Mouse (Mus musculus): ENCODE results near the gene Zfp940.
"Not testable (repeated sequence)": the region's sequence is repeated elsewhere in the genome, so short reads cannot be mapped to it uniquely, and the experiment has no call there.

Gene Zfp940

GRCm38 (mm10) chr7:29853219-29853842 is at the start of gene Zfp940:
Gene Zfp940 (minus strand): TSS chr7:29853669.
- peak; percentile 83 for DNase-seq (ENCODE audit: inconsistent ontology term)

- DNase-seq (ENCODE audit: inconsistent ontology term): no peak
These were observed 44.9 kb upstream of the Zfp940 start for GRCm38 (mm10) chr7:29898351-29898750.

DNA sequence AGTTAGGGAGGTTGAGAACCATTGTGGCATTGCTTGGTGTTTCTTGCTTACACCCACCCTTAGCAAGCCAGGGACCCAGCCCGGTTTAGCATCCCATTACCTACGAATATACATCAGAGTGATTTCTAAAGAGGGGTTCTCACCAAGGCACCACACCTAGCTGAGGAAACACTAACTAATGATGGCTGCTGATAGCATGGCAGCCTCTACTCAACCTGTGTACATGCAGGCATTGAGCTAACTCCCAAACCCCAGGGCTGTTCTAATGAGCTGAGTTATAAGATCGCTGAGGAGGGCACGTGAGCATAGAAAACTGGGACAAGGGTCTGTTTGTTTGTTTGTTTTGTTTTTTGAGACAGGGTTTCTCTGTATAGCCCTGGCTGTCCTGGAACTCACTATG is 39.3 kb upstream of the Zfp940 start:
- no peak for DNase-seq (ENCODE audit: inconsistent ontology term)

DNA sequence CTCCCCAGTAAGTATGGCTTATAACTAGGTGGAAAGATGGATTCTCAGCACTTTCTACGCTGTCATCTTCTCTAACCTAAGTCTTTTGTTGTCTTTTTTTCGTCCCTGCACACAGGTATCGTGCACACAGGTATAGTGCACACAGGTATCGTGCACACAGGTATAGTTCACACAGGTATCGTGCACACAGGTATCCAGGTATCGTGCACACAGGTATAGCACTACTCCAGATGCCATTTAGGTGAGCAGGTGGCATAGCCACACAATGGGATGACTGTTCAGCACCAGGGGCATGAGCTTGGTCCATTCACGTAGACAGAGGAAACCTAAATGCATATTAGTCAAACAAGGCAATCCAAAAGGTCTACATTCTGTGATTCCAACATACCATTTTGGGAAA is 37.0 kb upstream of the Zfp940 start:
- DNase-seq (ENCODE audit: inconsistent ontology term): no peak

DNA sequence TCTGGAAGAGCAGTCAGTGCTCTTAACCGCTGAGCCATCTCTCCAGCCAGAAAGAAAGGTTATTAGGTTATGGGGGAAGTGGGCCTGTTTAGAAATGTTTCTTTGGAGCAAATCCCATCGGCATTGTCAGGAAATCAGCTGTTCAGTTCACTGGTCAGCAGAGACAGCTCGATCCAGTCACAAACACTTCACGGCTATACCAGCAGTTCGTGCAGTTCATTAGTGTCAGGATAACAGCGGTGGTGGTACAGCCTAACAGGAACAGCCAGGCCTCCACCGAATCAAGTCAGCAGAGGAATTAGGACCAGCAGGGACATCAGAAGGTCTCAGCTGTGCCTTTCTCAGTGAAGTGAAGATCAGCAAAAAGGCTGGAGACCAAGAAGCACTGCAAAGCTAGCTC is 27.4 kb upstream of the Zfp940 start:
- DNase-seq (ENCODE audit: inconsistent ontology term): no peak

- DNase-seq (ENCODE audit: inconsistent ontology term): no peak
These were observed 26.6 kb upstream of the Zfp940 start for GRCm38 (mm10) chr7:29880056-29880455.

GRCm38 (mm10) chr7:29877561-29877960 is 24.1 kb upstream of the Zfp940 start:
- not testable (repeated sequence) for DNase-seq (ENCODE audit: inconsistent ontology term)

DNA sequence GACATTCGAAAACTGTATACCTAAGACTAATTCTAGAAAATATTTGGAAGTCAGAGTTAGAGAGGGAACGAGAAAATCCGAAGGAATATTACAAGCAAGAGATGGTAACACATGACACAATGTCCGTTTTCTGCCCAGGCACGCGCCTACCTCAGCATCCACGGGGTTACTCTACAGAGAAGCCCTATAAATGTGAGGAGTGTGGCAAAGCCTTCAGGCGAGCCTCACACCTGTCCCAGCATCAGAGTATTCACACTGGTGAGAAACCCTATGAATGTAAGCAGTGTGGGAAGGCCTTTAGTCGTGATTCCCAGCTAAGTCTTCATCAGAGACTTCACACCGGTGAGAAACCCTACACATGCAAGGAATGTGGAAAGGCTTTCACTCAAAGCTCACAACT is 20.8 kb upstream of the Zfp940 start:
- DNase-seq (ENCODE audit: inconsistent ontology term): no peak

DNA sequence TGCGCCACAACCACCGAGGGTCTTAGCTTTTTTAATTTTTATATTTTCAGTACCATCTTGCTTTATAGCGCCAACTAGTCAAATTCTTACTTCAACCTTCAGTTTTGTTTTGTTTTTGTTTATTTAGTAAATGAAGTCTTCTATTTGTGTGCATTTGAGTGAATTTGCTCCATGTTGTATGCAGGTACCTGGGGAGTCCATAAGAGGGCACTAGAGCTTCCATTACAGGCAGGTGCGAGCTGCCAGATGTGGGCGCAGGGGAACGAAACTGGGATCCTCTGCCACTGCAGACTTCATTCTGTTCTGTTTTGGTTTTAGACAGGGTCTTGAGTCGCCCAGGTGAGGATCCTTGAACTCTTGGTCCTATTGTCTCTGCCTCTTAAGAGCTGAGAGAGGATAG is 8.2 kb upstream of the Zfp940 start:
- DNase-seq (ENCODE audit: inconsistent ontology term): no peak

DNA sequence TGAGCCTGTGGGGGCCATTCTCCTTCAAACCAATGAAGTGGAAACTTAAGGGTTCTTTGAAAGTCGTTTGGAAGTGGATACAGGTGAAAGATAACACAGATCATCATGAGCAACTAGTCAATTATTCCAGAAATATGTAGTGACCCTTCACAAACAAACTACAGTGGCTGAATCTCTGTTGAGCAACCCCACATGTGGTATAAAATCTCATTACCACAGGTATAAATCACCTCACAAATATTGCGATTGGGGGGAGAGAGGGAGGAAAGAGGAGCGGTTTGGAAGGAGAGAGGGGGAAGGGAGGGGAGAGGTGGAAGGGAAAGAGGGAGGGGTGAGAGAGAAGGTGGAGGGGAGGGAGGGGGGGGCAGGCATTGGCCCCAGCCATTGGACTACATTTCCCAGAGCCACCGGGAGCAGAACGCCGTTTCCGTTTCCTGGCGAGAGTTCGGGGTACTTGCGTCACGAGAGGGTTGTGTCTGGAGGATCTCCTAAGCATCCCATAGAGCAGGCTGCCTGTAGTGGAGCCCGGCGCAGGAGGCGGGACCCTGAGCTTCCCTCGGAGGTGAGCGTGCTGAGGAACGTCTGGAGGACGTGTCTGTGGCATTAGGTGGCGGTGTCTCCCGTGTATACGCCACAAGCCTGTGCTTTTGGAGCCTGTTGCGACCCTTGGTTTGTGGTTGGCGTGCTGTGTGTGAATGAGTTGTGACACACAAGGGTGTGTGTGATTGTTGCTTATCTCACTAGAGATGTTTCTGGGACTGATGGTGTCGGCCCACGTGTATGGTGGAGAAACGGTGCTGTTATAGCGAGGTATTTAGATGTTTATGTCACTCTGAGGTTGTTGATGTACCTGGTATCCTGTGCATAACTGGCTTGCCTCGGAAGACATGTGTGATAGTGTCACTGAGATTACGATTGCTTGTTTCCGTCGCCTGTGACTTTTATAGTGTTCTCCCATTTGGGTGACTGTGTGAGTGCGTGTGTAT is 6.4 kb upstream of the Zfp940 start, which contains the start of gene Zfp420:
Zfp420 (plus strand) TSS at position 448 of the 986 bp plus-strand sequence.
- DNase-seq (ENCODE audit: inconsistent ontology term): peak; percentile 90

GRCm38 (mm10) chr7:29852831-29853218 is 644 bp downstream of the Zfp940 start:
- no peak for DNase-seq (ENCODE audit: inconsistent ontology term)

DNA sequence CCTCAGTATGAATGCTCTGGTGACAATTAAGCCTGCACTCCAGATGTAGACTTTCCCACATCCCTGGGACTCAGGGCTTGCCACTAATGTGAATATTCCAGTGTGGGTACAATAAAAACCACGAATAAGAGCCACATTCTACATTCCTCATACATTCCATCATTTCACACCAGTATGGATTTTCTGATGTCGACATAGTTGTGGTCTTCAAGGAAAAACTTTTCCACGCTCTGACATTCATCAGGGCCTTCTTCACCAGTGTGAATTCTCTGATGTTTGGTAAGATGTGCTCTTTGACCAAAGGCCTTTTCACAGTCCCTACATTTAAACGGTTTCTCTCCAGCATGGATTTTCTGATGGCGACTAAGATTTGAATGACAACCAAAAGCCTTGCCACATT is 8.9 kb downstream of the Zfp940 start:
- DNase-seq (ENCODE audit: inconsistent ontology term): peak; percentile 88

DNA sequence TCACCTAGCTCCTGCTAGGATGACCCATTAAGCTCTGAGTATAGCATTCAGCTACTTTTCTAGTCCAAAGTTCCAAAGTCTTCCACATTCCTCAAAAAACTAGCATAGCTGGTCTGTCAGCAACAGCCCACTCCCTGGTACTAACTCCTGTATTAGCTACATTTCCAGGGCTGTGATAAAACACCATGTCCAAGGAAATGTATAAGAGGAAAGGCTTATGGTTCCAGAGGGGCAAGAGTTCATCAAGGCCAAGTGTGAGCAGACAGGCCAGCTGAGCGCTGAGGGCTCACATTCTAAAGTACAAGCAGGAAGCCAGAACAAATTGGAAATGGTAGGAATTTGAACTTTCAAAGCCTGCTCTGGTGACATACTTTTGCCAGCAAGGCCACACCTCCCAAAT is 11.4 kb downstream of the Zfp940 start:
- peak; percentile 21 for DNase-seq (ENCODE audit: inconsistent ontology term)

- no peak for DNase-seq (ENCODE audit: inconsistent ontology term)
These were observed 14.2 kb downstream of the Zfp940 start for GRCm38 (mm10) chr7:29839256-29839655.

- DNase-seq (ENCODE audit: inconsistent ontology term): no peak
These were observed 16.7 kb downstream of the Zfp940 start for GRCm38 (mm10) chr7:29836816-29837215.

DNA sequence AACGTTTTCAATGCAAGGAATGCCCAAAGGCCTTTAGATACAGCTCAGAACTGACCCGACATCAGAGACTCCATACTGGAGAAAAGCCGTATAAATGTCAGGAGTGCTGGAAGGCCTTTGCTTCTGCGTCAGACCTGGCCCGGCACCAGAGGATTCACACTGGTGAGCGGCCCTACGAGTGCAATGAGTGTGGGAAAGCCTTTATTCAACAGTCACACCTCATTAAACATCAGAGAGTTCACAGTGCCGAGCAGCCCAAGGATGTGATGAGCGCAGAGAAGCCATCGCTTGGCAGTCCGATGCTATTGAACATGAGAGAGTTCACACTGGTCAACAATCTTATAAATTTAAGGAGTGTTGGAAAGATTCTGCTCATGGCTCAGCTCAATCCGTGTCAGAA is 23.7 kb downstream of the Zfp940 start:
- no peak for DNase-seq (ENCODE audit: inconsistent ontology term)

DNA sequence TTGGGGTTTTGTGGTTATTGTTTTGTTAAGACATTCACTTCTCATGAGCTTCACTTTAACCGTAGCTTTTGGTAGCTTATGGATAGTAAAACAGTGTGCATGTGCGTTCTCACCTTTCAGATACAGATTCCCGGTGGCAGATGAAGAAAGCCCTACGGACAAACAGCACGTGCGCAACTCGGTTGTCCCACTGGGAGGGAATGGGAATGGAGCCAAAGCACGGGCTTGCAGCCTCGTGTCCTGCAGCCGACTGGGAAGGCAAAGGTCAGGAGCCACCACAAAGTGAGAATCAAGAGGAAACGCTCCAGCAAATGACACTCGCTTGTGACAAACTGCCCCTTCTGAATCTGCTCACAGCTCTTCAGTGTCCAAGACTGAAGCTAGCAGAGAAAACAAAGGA is 25.5 kb downstream of the Zfp940 start:
- no peak for DNase-seq (ENCODE audit: inconsistent ontology term)

DNA sequence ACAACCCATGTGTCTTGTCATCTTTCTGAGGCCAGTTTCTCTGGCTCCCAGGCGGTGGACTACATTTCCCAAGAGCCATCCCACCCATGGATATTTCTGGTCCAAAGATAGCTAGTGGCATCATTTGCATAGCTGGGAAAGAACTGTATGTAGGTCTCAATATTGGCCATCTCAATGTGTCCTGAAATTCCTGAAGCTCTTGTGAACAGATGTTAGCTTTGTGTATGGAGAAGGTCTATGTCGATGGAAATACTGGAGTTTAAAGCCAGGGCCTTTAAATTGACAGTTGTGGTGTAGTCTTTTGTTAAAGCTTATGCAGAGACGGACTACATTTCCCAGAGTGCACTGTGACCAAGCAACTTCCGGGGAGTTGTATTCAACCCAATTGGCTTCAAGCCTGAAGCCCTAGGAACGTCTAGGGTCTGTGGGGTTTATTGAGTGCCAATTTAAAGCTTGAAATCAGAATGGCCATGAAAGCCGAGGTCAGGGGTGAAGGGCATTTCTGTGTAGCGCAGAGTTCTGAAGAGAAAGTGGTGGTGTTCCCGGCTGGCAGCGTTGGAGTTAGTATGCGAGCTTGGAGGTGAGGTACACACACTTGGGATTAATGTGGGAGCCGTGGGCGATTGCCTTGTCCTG is 34.7 kb downstream of the Zfp940 start:
- peak; percentile 75 for DNase-seq (ENCODE audit: inconsistent ontology term)

- DNase-seq (ENCODE audit: inconsistent ontology term): peak; percentile 94
These were observed 37.5 kb downstream of the Zfp940 start, which contains the start of gene Zfp790 for GRCm38 (mm10) chr7:29815910-29816429. Gene Zfp790 (plus strand): TSS chr7:29816114.

- DNase-seq (ENCODE audit: inconsistent ontology term): peak; percentile 3
These were observed 38.2 kb downstream of the Zfp940 start for GRCm38 (mm10) chr7:29815061-29815784.

DNA sequence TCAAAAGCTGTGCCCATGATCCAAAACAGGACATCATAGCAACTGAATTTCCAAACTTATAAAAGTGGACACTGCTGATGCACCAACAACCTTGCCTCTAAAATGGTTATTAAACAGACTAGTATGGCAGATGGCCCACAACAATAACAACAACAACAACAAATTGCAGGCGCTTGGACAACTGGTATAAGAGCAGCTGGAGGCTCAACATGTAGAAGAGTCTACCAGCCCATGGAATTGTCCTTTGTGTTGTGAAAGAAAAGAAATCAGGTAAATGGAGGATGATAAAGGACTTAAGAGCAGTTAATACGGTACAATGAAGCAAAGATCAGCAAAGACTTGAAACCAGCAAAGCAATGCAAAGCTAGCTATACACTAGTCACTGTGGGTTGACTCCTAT is 39.1 kb downstream of the Zfp940 start:
- DNase-seq (ENCODE audit: inconsistent ontology term): no peak
